Mouse (Mus musculus) hindbrain, embryonic 13.5 days (tissue): ENCODE measurements at regions not wholly inside any gene's neighbourhood (a gene's known extent, or its start where the extent isn't known, plus 50 kb on each side); places are given as distances from the start of the nearest gene placed in this dataset.
A peak's percentile ranks its signal among the peaks of the same experiment; 100 is the strongest.

ENCODE experiments used
- ATAC-seq: fragments of 200-750 bp; cut with Nextera tagmentation; 2 replicates; pipeline ENCODE4 v1.8.0; 2017; ENCODE audit warnings: moderate TSS enrichment; ENCODE audit not compliant: low FRiP score
- H3K27ac ChIP-seq: fragments of 300-500 bp; sonication (generic); 2 replicates; pipeline ENCODE4 v1.5.1; 2015; ENCODE audit warnings: inconsistent platforms, mild to moderate bottlenecking, moderate library complexity
- H3K27me3 ChIP-seq: fragments of 300-500 bp; sonication (generic); 2 replicates; pipeline ENCODE4 v1.6.1; 2015; ENCODE audit warnings: mild to moderate bottlenecking, inconsistent platforms
- H3K36me3 ChIP-seq: fragments of 300-500 bp; sonication (generic); 2 replicates; pipeline ENCODE4 v1.6.1; 2015; ENCODE audit warnings: mild to moderate bottlenecking, inconsistent platforms
- H3K4me1 ChIP-seq: fragments of 300-500 bp; sonication (generic); replicated peaks from 2 replicates; pipeline ENCODE4 v1.6.1; 2015; ENCODE audit warnings: inconsistent platforms
- H3K4me2 ChIP-seq: fragments of 300-500 bp; sonication (generic); 2 replicates; pipeline ENCODE4 v1.6.1; 2015; ENCODE audit warnings: inconsistent platforms, mild to moderate bottlenecking, moderate library complexity
- H3K4me3 ChIP-seq: fragments of 300-500 bp; sonication (generic); 2 replicates; pipeline ENCODE4 v1.5.1; 2015; ENCODE audit warnings: mild to moderate bottlenecking, inconsistent platforms
- H3K9ac ChIP-seq: fragments of 300-500 bp; sonication (generic); 2 replicates; pipeline ENCODE4 v1.6.1; 2015; ENCODE audit warnings: mild to moderate bottlenecking, inconsistent platforms
- H3K9me3 ChIP-seq: fragments of 300-500 bp; sonication (generic); 2 replicates; pipeline ENCODE4 v1.6.1; 2016; ENCODE audit warnings: inconsistent platforms
- WGBS: fragments of 180-500 bp; shearing (Covaris S2); methylation state at CpG from one replicate; pipeline ENCODE4 v1.1.7; 2015; 5-methylcytosine and 5-hydroxymethylcytosine counted together

DNA sequence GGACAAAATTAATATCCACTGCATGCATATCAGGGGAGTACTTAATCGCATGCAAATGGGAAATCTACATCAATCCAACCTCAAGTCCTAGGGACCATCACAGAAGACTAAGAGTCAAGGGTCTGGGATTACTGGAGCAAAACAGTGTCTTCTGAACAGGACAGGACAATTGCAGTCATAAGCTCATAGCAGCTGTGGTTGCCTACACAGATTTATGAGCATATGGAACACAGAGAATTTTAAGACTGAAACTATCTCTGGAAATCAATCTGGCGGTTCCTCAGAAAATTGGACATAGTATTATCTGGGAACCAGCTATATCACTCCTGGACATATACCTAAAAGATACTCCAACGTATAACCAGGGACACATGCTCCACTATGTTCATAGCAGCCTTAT lies 99.8 kb upstream of the Hpf1 start:
- ATAC-seq = no peak
- Histone ChIP-seq H3K4me1 (no peaks in the 10 kb centered on the region), H3K4me3 (no peak overlapping the region), H3K4me2 (no peak overlapping the region), H3K9me3 (no peaks in the 10 kb centered on the region), H3K27me3 (no peaks in the 10 kb centered on the region), H3K27ac (no peak overlapping the region), H3K9ac (no peak overlapping the region), H3K36me3 (no peaks in the 10 kb centered on the region)
- WGBS = 97% methylated on average over 3 of the region's 3 CpGs

DNA sequence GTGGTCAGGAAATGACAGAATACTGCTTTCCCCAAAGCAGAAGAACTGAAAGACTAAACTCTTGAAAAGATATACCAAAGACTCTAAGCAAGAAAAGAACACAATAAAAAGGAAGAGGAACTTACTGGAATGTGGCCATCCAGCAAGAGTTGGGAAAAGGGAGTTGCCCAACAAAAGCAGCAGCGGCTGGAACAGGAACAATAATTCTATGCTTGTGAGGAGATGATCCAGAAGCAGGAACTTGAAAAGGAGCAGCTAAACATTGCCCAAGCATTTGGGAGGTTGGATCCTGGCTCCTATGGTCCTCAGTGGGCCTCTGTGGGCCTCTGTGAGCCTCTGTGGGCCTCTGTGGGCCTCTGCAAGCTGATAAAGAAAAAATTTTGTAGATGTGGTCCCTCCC lies 97.7 kb upstream of the Hpf1 start:
- Histone ChIP-seq H3K9ac (no peak overlapping the region), H3K4me1 (no peaks in the 10 kb centered on the region), H3K4me2 (no peak overlapping the region), H3K9me3 (no peaks in the 10 kb centered on the region), H3K4me3 (no peak overlapping the region), H3K27ac (no peak overlapping the region), H3K36me3 (no peaks in the 10 kb centered on the region), H3K27me3 (no peaks in the 10 kb centered on the region)
- WGBS = 97% methylated on average over 1 of the region's 1 CpGs
- ATAC-seq = no peak

DNA sequence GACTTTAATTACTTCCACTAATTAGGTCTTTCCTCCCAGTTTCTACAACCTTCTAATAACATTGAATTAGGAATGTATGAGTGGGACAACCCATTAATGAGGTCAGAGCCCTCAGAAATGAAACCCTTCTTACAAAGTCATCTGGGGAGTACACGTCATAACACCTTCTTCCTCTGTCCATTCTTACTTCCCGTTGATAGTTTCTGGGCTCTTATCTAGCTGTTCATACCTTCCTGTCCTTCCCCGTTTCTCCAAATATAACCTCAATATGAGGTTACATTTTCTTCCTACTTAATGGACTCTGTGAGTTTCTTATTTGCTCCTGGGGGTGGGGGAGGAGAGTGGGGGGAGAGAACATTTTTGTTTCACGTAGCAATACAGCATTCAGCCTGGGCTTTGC lies 85.4 kb upstream of the Hpf1 start:
- Histone ChIP-seq H3K27ac (no peak overlapping the region), H3K4me2 (no peak overlapping the region), H3K27me3 (no peaks in the 10 kb centered on the region), H3K4me1 (no peaks in the 10 kb centered on the region), H3K9me3 (no peaks in the 10 kb centered on the region), H3K36me3 (no peaks in the 10 kb centered on the region), H3K4me3 (no peak overlapping the region), H3K9ac (no peak overlapping the region)
- ATAC-seq = no peak
- WGBS = 94% methylated on average over 4 of the region's 4 CpGs

DNA sequence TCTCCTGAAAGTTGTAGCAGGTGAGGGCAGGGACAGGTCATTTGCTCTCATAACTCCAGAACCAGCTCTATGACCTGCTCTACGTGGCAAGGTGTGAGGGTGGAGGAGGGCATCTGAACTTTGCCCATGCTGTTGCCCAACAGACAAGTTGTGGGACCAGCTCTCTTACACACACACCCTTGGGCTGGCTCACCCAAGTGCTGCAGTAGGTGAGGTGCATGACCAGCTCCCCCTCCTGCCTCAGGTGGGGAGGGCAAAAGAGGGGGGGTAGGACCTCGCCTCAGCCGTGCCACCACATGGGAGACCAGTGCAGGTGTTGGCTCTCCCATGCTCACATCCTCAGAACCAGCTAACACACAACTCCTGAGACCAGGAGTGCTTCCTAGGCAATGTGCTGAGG lies 83.4 kb upstream of the Hpf1 start:
- 96% methylated on average over 3 of the region's 3 CpGs for WGBS
- H3K4me2 ChIP-seq = no peak overlapping the region
- no peaks in the 10 kb centered on the region for H3K9me3 ChIP-seq
- H3K27me3 ChIP-seq = no peaks in the 10 kb centered on the region
- 0 out of 2 replicates have a peak, but pooled peaks have one; percentile 39 for ATAC-seq
- H3K36me3 ChIP-seq = no peaks in the 10 kb centered on the region
- no peak overlapping the region for H3K4me3 ChIP-seq
- H3K4me1 ChIP-seq = 0 out of 2 replicates have a peak, but pooled peaks cover 3% of the 10 kb centered on the region
- no peak overlapping the region for H3K9ac ChIP-seq
- no peak overlapping the region for H3K27ac ChIP-seq

DNA sequence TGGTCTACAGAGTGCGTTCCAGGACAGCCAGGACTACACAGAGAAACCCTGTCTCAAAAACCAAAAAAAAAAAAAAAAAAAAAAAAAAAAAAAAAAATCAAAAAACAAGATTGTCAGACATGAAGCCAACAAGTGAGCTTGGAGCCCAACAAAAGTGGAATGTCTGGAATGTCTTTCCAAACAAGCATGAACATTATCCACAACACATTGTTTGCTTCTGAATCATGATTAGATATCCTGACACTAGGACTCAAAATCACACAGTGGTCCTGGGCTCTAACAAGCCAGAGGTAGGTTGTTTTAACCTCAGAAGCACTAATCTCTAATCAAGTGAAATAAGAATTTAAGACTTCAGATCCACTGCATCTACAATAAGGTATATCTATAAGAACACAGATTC lies 80.4 kb upstream of the Hpf1 start:
- no peak overlapping the region for H3K4me3 ChIP-seq
- H3K9me3 ChIP-seq = no peaks in the 10 kb centered on the region
- H3K9ac ChIP-seq = no peak overlapping the region
- 88% methylated on average over 1 of the region's 1 CpGs for WGBS
- no peak overlapping the region for H3K27ac ChIP-seq
- no peaks in the 10 kb centered on the region for H3K36me3 ChIP-seq
- no peak overlapping the region for H3K4me2 ChIP-seq
- no peak for ATAC-seq
- no peaks in the 10 kb centered on the region for H3K27me3 ChIP-seq
- H3K4me1 ChIP-seq = 0 out of 2 replicates have a peak, but pooled peaks cover 3% of the 10 kb centered on the region

DNA sequence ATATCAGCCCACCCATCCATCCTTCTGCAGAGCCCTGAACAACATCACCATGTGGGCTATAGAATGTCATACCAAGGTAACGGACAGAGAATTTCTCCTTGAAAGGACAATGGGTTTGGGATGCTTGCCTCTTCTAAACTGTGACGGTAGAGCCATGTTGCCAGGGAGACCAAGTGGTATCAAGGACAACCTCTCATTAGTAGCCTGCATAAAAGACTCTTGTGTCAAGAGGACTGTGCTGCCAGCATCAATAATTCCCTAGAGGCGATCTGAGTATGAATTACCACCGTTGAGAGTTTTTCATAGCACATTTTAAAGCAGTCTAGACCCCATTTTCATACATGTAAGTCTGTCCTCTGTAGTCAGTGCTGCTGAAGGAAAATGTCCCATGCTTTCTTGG lies 79.3 kb upstream of the Hpf1 start:
- 0 out of 2 replicates have a peak, but pooled peaks cover 3% of the 10 kb centered on the region for H3K4me1 ChIP-seq
- 0 out of 2 replicates have a peak, but pooled peaks have one; percentile 39 for ATAC-seq
- no peak overlapping the region for H3K4me2 ChIP-seq
- no peaks in the 10 kb centered on the region for H3K36me3 ChIP-seq
- no peak overlapping the region for H3K9ac ChIP-seq
- no peaks in the 10 kb centered on the region for H3K27me3 ChIP-seq
- WGBS = 14% methylated on average over 4 of the region's 4 CpGs
- H3K9me3 ChIP-seq = no peaks in the 10 kb centered on the region
- no peak overlapping the region for H3K27ac ChIP-seq
- no peak overlapping the region for H3K4me3 ChIP-seq

DNA sequence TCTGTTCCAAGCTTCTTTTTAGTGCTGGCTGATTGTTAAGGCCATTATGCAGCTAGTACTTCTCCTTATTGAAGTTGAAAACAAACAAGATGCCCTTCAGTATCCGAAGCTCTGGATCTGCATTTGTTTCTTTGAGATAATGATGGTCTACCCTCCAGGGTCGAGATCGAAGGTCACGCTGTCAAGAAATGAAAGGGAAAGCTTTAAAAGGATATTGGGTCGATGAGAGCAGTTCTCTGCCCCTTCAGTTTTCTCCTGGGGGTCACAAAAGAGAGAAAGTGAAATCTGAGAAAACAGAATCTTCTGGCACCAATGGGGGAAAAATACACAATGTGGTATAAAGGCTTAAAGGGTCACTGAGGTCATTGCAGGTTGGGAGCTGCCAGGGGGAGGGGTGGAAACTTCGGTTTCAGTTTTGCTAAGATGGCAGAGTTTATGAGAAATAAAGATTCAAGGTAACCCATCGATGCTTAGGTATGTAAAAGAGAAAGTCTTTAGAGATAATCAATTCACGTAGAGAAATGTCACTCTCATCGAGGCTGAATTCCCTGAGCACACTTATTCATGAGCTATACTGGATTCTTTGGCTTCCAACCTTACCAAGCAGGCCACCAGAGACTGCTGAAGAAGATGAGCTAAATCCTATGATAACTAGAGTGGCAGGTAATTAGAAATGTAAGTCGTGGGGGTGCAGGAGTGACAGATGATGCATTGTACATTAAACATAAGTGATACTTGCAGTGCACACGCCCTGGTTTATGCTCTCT lies 64.4 kb upstream of the Hpf1 start:
- Histone ChIP-seq H3K9ac (no peak overlapping the region), H3K9me3 (no peaks in the 10 kb centered on the region), H3K4me2 (no peak overlapping the region), H3K4me1 (no peaks in the 10 kb centered on the region), H3K36me3 (no peaks in the 10 kb centered on the region), H3K27ac (no peak overlapping the region), H3K27me3 (no peaks in the 10 kb centered on the region), H3K4me3 (no peak overlapping the region)
- no peak for ATAC-seq
- 45% methylated on average over 11 of the region's 11 CpGs for WGBS

DNA sequence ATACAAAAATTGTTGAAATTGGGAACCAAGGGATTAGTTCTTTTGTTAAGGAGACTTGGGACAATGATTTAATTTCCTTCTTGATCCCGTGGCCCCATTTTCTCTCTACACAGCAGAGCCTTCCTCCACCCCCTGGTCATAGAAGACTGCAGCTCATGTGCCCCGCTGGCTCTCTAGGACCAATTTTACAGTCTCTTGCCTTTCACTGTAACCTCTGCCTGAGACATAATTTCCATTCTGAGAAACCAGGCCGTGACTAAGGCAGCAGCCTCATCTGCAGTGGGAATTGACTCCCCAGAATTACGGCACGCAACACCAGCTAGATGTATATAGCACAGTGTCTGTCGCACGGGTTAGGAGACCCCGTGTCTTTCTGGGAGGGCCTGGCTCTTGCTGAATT lies 63.0 kb upstream of the Hpf1 start:
- 89% methylated on average over 8 of the region's 8 CpGs for WGBS
- Histone ChIP-seq H3K4me2 (no peak overlapping the region), H3K36me3 (no peaks in the 10 kb centered on the region), H3K4me1 (no peaks in the 10 kb centered on the region), H3K27ac (no peak overlapping the region), H3K4me3 (no peak overlapping the region), H3K9ac (no peak overlapping the region), H3K27me3 (no peaks in the 10 kb centered on the region), H3K9me3 (no peaks in the 10 kb centered on the region)
- no peak for ATAC-seq

DNA sequence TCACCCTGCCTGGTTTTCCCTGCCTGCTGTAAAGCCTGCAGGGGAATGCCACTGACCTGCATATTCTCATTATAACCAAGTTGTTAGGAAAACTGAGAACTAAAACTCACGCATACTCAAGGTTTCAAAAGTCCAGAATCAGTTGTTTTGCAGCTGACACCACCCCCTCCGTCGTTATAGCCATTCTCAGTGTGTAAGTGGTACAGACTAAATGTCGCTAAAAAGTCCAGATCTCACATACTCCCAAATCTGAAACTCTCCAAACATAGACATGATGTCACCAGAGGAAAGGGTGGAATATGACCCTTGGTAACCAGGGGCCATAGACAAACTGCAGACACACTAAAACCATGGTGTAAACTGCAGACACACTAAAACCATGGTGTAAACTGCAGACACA lies 61.1 kb upstream of the Hpf1 start:
- Histone ChIP-seq H3K4me2 (no peak overlapping the region), H3K36me3 (no peaks in the 10 kb centered on the region), H3K27ac (no peak overlapping the region), H3K27me3 (no peaks in the 10 kb centered on the region), H3K9ac (no peak overlapping the region), H3K9me3 (no peaks in the 10 kb centered on the region), H3K4me1 (no peaks in the 10 kb centered on the region), H3K4me3 (no peak overlapping the region)
- 93% methylated on average over 4 of the region's 4 CpGs for WGBS
- no peak for ATAC-seq

DNA sequence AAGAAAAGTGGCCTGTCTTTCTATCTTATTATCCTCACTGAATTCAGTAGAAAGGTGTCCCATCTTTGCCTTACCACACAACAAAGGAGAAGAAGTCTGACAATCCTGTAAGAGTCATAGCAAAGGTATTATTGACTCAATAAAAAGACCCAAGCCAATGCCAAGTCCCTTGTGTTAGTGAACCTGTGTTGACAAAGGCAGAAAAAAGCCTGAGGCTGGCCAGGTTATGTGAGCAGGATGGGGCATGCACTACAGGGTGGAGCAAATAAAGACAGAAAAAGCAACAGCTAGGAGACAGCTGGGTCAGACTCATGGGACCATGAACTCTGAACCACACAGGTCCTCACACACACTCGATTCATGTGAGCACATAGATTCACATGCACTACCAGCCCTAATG lies 59.7 kb upstream of the Hpf1 start:
- no peak for ATAC-seq
- Histone ChIP-seq H3K4me1 (no peaks in the 10 kb centered on the region), H3K36me3 (no peaks in the 10 kb centered on the region), H3K9me3 (no peaks in the 10 kb centered on the region), H3K27me3 (no peaks in the 10 kb centered on the region), H3K9ac (no peak overlapping the region), H3K4me3 (no peak overlapping the region), H3K27ac (no peak overlapping the region), H3K4me2 (no peak overlapping the region)
- WGBS = 84% methylated on average over 1 of the region's 1 CpGs

DNA sequence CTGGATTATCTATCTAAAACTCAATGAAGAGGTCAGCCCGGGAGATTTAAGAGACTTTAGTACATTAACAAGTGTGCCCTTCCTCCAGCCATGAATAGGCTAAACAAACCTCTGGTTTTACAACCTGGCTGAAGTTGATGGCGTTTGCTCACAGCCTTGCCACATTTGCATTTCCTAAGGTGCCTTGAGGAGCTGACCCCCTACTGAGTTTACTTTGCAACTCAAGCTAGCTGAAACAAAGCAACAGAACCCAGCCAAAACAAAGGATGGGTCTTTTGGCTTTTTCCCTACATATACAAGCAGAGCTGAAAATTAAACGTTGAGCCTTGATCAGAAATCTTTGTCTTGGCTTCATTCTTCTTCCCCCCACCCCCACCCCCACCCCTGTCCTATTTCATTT lies 51.7 kb upstream of the Hpf1 start:
- 5% methylated on average over 3 of the region's 3 CpGs for WGBS
- Histone ChIP-seq H3K27ac (no peak overlapping the region), H3K9ac (no peak overlapping the region), H3K9me3 (no peaks in the 10 kb centered on the region), H3K27me3 (no peaks in the 10 kb centered on the region), H3K4me1 (no peaks in the 10 kb centered on the region), H3K4me3 (no peak overlapping the region), H3K36me3 (no peaks in the 10 kb centered on the region), H3K4me2 (no peak overlapping the region)
- no peak for ATAC-seq
